Mouse (Mus musculus) embryonic fibroblast, embryonic 13.5 days (primary cell): ENCODE measurements around the gene Cuedc2. TPM values are rescaled to one million over a fixed set of nuclear protein-coding genes. Genes with fewer than 3 reads are reported as not detected.

Source experiments
- H3K27ac ChIP-seq: 2 replicates; pipeline ENCODE4 v1.5.1; 2012; ENCODE audit warnings: low read length, control low read depth, inconsistent platforms; ENCODE audit not compliant: insufficient read depth
- H3K4me1 ChIP-seq: 2 replicates; pipeline ENCODE4 v1.6.1; 2011; ENCODE audit warnings: low read length; ENCODE audit not compliant: control insufficient read depth, insufficient read depth
- H3K4me3 ChIP-seq: 2 replicates; pipeline ENCODE4 v1.5.1; 2011; ENCODE audit warnings: mild to moderate bottlenecking, control low read depth, low read length; ENCODE audit not compliant: insufficient read depth
- CTCF ChIP-seq: IDR thresholded peaks from 2 replicates; pipeline ENCODE4 v1.5.1; 2011; ENCODE audit warnings: mild to moderate bottlenecking, control low read depth, low read length, moderate library complexity, borderline replicate concordance; ENCODE audit not compliant: insufficient read depth
- POLR2A ChIP-seq: IDR thresholded peaks from 2 replicates; pipeline ENCODE4 v1.6.1; 2011; ENCODE audit warnings: low read depth, mild to moderate bottlenecking, control low read depth, low read length, moderate library complexity
- polyA plus RNA-seq: library from polyadenylated mRNA; stranded (reverse); fragments of >200 nt; gene quantifications from 2 replicates; pipeline ENCODE4 v1.2.4, GENCODE M21; 2011; ENCODE audit warnings: low read depth; ENCODE audit not compliant: missing spikeins, insufficient read length

Gene Cuedc2
- polyA plus RNA-seq, 1 experiment: 67.7 TPM

DNA sequence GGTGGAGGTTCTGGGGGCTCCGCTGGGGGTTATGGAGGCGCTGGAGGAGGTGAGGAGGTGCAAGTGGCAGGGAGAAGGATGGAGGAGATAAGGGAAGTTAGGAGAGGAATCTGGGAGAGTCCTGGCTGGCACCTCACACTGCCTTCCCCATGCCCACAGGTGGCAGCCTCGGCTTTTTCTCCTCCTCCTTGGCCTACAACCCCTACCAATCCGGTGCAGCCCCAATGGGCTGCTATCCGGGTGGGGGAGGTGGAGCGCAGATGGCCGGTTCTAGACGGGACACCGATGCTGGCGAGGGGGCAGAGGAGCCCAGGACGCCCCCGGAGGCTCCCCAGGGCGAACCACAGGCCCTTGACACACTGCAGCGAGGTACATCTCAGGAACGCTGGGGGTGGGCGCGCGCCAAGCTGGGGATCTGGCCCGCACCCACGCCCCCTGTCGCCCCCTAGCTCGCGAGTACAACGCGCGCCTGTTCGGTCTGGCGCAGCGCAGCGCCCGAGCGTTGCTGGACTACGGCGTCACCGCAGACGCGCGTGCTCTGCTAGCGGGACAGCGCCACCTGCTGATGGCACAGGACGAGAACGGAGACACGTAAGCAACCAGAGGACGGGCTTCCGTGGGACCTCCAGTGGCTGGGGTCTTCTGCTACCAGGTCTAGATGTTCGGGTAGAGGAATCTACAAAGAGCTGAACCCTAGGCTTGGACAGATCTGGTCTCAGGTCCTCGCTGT, 29.6 kb downstream of the Cuedc2 start:
- TF ChIP-seq POLR2A (no peak), CTCF (peak; percentile 100)
- peaks cover under 1% of the 10 kb centered on the region; the same call in 1 of the 2 replicates for H3K4me1 ChIP-seq
- no peak overlapping the region for H3K4me3 ChIP-seq
- H3K27ac ChIP-seq: no peak overlapping the region

DNA sequence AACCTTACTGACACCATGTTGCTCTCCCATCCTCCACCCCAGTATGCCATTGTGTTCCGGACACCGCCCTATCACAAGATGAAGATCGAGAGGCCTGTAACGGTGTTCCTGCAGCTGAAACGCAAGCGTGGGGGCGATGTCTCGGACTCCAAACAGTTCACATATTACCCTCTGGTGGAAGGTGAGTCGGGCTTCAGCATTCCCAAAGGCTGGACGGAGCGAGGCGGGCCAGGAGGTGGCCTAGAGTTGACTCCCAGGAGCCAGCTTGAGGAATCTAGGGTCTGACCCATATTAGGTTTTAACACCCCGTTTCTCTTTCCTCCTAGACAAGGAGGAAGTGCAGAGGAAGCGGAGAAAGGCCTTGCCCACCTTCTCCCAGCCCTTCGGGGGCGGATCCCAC, 30.2 kb downstream of the Cuedc2 start:
- H3K4me1 ChIP-seq: peaks cover 4% of the 10 kb centered on the region; the same call in 1 of the 2 replicates
- TF ChIP-seq POLR2A: no peak
- no peak for TF ChIP-seq CTCF
- no peak overlapping the region for H3K4me3 ChIP-seq
- no peak overlapping the region for H3K27ac ChIP-seq

DNA sequence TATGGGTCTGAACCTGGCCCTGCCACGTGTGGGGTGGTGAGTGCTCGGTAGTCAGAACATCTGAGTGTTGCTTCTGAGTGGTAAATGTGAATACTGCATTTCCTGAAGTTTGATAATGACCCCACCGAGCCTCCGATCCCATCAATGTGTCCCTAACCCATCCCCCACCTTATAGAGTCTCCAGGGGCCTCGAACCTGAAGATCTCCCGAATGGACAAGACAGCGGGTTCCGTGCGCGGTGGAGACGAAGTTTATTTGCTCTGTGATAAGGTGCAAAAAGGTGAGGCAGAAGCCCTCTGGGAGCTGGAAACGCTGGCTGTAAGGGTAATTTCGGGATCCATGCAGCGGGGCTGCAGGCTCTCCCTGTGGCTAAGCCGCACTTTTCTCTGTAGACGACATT, 30.7 kb downstream of the Cuedc2 start:
- H3K4me1 ChIP-seq: peaks cover 4% of the 10 kb centered on the region; the same call in 1 of the 2 replicates
- no peak overlapping the region for H3K27ac ChIP-seq
- no peak overlapping the region for H3K4me3 ChIP-seq
- TF ChIP-seq POLR2A (no peak), CTCF (no peak)

DNA sequence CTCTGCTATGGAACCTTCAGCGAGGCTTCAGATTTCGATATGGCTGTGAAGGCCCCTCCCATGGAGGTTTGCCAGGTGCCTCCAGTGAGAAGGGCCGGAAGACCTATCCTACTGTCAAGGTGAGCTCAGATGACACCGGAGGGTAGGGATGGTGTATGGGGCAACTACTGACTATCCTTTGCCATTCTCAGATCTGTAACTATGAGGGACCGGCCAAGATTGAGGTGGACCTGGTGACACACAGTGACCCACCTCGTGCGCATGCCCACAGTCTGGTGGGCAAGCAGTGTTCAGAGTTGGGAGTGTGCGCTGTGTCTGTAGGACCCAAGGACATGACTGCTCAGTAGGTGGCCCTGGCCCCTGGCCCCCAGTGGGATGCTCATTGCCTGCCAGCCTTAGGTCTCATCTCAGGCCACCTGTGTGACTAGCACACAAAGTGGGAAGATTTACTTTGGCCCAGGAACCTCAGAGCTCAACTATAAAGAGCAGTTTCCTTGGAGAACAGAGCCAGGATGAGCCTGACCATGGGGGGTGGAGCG, 31.7 kb downstream of the Cuedc2 start:
- TF ChIP-seq POLR2A: no peak
- no peak for TF ChIP-seq CTCF
- no peak overlapping the region for H3K4me3 ChIP-seq
- peaks cover 4% of the 10 kb centered on the region; the same call in 1 of the 2 replicates for H3K4me1 ChIP-seq
- H3K27ac ChIP-seq: no peak overlapping the region

DNA sequence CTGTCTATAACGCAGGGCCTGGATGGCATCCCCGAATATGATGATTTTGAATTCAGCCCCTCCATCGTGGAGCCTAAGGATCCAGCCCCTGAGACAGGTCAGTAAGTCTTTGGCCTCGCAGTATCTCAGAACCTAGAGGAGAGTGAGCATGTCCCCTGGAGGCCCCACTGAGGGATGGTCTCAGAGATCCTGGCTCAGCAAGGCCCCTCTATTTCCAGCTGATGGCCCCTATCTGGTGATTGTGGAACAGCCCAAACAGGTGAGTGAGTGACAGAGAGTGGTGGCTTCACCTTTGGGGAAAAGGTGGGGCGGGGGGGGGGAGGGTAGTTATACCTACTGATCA, 32.3 kb downstream of the Cuedc2 start:
- peaks cover 4% of the 10 kb centered on the region; the same call in 1 of the 2 replicates for H3K4me1 ChIP-seq
- H3K4me3 ChIP-seq: peak overlapping the region; percentile 74
- no peak for TF ChIP-seq POLR2A
- TF ChIP-seq CTCF: no peak
- 0 out of 2 replicates have a peak overlapping the region, but pooled peaks have one; percentile 21 for H3K27ac ChIP-seq

DNA sequence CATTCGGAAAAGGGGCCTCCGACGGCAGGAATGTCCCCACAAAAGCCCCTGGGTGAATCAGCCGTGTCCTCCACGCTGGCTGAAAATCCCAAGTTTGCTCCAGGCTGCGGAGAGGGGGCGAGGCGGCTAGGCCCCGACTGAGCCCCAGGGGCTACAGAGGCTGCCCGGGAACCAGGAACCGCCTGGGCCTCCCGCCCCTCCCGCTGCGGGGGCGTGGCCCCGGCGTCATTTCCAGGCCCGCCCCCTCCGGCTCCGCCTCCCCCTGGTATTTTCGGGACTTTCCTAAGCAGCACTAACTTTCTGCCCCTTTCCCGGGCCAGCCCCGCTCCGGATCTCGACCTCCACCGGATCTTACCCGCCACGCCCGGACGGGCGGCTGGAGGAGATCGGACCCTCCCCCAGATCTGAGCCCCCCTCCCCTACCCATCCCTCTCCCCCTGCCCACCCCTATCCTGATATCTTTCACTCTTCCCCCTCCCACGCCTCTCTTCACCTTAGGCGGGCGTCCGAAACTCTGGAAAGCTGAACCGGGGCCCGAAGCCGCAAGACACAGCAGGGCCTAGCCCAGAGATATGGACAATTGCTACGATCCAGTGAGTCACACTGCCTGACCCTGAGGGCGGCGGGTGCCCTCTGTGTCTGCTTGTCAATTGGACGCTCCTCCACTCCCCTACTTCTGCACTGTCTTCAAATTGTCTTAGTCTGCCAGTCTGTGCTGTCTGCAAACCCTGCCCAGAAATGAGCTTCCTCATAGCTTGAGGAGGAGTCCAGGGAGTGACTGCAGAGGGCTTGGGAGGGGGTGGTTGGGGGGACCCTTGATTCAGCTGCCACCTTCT, 32.9 kb downstream of the Cuedc2 start:
- Histone ChIP-seq H3K4me3 (peak overlapping the region; percentile 74), H3K27ac (peak overlapping the region; percentile 29), H3K4me1 (peaks cover 4% of the 10 kb centered on the region; the same call in 1 of the 2 replicates)
- TF ChIP-seq CTCF: no peak
- peak; percentile 78 for TF ChIP-seq POLR2A

DNA sequence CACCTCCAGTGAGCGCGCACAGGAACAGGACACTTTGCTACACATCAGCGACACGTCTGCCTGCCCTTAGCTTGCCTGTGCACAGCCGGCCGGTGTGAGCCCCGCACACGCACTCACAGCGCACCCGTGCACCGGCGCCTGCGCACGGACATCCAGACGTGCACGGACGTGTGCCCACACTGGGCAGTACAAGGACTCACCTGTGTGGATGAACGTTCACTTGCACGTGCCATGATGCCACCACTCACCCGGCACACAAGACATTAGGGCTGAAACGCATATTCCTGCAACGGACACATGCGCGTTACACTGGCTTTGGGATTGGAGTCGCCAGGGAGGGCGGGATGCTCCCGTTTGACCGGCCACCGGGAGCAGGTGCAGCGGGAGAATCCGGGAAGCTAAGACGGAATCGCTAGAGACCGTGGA, 33.6 kb downstream of the Cuedc2 start:
- TF ChIP-seq POLR2A: no peak; the same call in 1 of the 2 replicates
- no peak for TF ChIP-seq CTCF
- H3K4me3 ChIP-seq: peak overlapping the region; percentile 74
- peak overlapping the region; percentile 29 for H3K27ac ChIP-seq

DNA sequence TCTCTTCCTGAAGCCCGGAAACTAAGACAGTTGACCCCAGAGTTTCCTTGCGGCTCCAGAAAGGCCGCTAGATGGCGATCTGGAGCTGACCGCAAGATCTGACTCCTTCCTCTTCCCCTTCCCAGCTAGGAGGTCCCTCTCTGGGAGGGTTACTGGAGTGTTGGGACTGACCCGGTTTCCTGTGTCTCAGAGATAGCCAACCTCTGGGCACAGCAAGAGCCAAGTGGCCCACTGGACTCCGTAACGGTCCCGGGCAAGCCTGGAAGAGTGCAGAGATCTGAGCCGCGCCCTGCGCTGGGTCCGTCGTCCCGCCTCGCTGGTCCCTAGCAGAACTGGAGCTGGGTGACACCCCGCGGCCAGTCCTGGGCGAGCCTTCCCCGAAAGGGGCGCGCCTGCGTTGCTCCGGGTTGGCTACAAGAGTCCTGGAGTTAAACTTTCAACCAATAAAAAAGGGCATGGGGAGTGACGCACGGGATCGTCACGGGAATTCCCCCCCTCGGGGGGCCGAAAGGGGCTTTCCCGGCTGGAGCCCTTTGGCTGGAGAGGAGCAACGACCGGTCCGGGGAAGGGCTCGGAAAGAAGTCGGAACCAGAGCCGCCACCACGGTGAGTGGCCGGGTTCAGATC, 34.2 kb downstream of the Cuedc2 start, which contains the start of gene Nfkb2:
Gene Nfkb2, plus strand, starts transcription at position 105 of the 626 bp plus-strand sequence.
- TF ChIP-seq POLR2A (peak; percentile 91), CTCF (peak; percentile 52; the same call in 1 of the 2 replicates)
- Histone ChIP-seq H3K27ac (peak within 1 kb of the TSS; percentile 67), H3K4me1 (peaks cover 6% of the 10 kb centered on the region), H3K4me3 (peak within 1 kb of the TSS; percentile 74)

More for the DNA sequence above, 33.6 kb downstream of the Cuedc2 start:
- H3K4me1 ChIP-seq: peaks cover 6% of the 10 kb centered on the region
